Mouse (Mus musculus) mouse trophoblast stem cell (cell line): ENCODE data around the gene C77080.

Source experiments
- in situ Hi-C, 2 experiments: fragments of 300-500 bp; cut with MseI, MboI; formaldehyde crosslinking; loops; 2 replicates in 1 of 2; 3 replicates in 1 of 2; pipeline ENCODE4 v1.15.1; 2025

Gene C77080

DNA sequence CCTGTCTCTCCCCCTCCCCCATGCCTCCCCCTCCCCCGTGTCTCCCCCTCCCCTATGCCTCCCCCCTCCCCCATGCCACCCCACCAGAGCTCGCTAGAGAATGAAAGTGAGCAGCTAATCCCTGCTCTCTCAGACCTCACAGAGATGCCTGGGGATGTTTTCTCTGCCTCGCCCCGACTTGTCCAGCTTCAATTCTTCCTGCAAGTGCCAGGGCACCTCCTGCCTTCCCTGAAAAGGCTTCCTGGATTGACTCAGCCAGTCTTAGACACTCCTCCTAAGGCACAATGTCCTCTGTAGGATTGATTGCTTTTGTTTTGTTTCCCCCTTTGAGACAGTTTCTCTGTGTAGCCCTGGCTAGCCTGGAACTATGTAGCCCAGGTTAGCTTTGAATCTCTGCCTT is at the start of gene C77080:
TSS of gene C77080 (minus strand) at position 209 of the 400 bp plus-strand sequence.
- in situ Hi-C loops, result no loop called here

DNA sequence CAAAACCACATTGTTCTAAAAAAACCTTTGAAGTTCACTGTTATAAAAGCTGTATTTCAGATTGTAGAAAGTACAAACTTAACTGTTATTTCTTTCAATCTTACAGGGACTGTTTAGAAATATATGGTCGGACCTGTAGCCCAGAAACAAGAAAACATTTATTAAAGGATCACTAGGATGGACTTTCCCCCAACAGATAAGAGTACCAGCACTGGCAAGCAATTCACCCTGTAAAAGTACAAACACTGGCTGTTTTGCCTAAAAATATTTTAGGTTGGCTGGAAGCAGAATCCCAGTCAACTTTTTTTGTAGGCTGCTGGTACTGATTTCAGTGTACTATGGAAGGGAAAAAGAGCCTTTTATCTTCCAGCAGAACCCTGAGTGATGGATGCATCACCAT is 46.7 kb upstream of the C77080 start:
- in situ Hi-C loops, result no loop called here

DNA sequence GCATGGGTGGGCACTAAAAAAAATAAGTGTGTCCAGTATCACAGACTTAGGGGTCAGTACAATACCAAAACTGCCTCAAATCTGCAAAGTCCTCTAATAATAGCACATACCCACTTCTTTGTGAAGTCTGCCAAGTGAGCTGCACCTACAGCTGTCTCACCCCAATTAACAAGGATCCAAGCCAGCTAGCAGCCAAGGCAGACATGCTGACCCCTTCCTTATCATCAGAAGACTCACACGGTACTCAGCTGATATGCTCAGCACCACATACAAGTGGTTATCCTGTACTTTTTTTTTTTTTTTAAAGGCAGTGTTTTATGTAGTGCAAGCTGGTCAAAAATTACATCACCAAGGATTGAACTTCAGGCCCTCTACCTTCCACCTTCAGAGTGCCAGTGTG is 43.1 kb upstream of the C77080 start:
- in situ Hi-C loops, result no loop called here

DNA sequence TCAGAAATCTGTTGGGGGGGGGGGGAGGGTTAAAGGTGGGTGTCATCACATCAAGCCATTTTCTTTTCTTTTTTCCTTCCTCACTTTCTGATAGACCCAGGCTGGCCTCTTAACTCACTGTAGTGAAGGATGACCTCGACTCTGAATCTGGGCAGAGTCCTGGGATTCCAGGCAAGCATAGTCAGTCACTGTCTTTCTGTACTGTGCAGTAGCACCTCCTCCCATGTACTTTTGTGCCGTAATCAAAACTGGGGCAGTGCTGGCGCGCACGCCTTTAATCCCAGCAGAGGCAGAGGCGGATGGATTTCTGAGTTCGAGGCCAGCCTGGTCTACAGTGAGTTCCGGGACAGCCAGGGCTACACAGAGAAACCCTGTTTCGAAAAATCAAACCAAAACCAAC is 42.6 kb upstream of the C77080 start:
- in situ Hi-C loops, result no loop called here

DNA sequence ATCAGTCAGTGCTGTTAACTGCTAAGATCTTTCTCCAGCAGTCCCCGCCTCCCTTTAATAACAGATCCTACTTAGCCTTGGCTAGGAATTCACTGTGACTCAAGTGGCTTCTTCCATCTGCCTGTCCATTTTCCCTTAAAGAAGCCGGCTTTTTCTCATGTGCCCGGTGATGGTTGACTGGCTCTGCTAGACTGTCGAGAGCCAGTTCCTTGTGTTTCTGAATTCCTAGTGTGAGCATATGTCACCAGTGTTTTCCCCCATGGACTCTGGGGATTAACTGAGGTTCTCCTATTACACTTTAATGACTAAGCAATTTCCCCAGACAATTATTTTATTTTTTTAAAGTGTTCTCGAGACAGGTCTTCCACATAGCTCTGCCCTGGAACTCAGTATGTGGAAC is 42.2 kb upstream of the C77080 start:
- in situ Hi-C loops, result no loop called here

DNA sequence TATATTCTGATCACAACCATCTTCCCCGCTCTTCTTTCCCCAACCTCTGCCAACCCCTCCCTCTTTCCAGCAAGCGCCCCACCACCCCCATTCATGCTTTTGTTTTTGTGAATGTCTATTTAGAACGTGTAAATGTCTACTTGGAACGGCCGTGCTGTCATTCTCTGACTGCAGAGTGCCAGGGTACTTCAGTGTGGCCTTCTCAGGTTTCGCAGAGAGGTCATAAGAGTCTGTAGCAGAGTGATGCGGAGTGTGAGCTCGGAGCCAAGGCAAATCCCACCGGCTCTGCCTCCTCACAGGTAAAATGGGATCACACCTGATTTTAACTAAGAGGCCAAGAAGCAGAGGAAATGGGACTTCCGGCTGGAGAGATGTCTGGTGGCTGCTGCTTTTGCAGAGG is 37.9 kb upstream of the C77080 start:
- in situ Hi-C loops, result no loop called here

DNA sequence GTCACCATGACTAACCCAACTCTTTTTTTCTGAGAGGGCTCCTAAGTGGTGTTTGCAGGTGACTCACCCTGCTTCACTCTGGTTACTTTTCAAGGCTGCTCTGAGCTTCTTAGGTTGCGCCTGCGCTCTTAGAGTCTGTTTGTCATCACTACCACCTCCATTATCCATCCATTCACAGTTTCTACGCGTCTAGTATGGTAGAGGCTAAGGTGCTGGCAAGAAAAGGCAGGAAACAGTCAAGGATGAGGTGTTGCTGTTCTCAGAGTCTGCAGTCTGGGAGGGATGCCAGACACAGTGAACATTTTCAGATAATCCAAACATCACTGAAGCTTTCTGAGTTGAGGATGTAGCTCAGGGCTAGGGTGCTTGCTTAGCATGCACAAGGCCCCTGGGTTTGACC is 36.5 kb upstream of the C77080 start:
- in situ Hi-C loops, result no loop called here

DNA sequence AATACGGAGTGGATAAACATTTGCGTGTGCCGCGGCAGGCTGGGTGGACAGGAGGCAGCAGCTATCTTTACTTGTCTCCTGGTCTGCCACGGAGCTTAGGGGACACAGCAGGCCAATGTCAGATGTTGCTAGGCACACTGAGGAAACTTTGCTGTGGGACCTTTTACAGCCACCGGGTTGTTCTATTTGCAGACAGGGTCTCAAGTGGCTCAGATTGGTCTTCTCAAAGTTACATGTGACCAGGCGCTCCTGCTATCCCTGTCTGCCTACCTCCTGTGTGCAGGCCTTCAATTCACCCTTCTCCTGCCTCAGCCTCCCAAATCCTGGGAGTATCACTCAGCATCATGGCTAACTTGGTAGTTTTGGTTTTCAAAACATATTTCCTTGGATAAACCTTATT is 34.9 kb upstream of the C77080 start:
- in situ Hi-C loops, result no loop called here

DNA sequence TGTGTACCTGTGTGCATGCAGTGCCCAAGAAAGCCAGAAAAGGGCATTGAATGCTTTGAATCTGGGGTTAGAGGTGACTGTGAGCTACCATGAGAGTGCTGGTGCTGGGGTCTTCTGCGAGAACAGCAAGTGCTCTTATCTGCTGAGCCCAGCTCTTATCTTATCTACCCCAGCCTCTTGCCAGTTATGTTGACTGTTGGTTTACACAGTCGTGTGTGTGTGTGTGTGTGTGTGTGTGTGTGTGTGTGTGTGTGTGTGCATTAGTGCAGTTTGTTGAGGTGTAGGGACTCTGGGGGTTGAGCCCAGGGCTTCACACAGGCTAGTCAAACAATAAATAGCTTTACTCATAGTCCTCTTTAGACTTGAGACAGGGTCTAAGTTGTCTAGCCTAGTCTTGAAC is 34.0 kb upstream of the C77080 start:
- in situ Hi-C loops, result no loop called here

DNA sequence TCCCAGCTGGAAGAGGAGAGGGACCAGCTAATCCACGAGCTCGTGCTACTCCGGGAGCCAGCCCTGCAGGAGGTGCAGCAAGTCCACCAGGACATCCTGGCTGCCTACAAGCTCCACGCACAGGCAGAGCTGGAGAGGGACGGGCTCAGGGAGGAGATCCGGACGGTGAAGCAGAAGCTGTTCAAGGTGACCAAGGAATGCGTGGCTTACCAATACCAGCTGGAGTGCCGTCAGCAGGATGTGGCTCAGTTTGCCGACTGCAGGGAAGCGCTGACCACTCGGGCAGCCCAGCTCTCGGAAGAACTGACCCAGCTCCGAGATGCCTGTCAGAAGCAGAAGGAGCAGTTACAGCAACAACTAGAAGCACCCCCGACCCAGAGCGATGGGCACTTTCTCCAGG is 32.5 kb upstream of the C77080 start:
- in situ Hi-C loops, result no loop called here

DNA sequence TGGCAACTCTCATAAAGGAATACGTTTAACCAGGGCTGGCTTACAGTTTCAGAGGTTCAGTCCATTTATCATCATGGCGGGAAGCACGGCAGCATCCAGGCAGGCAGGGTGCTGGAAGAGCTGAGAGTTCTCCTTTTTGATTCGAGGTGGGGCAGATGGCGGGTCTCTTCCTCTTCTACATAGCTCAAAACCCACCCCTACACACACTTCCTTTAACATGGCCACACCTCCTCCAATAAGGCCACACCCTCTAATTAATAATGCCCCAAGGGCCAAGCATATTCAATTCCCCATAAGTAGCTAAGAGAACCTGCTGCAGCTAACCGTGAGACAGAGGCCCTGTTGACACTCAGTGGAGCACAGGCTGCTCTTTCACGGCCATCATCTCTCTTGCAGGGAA is 31.6 kb upstream of the C77080 start:
- in situ Hi-C loops, result no loop called here

DNA sequence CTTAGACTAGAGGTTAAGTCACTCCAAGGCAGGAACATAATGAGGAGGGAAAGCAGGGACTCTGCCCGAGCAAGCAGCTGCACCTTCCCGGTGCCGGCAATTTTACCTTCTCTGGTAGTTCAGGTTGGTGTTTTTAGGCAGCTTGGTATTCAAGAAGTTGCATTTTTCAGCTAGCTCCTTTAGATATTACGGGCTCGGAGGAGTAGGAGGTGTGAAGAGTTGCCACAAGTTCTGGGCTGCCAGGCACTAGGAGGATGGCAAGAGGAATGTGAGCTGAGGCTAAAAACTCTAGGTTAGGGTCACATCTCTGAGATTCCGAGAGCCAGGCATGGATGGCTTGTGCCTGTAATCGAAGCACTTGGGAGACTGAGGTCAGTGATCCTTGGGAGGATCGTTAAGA is 28.5 kb upstream of the C77080 start:
- in situ Hi-C loops, result no loop called here

DNA sequence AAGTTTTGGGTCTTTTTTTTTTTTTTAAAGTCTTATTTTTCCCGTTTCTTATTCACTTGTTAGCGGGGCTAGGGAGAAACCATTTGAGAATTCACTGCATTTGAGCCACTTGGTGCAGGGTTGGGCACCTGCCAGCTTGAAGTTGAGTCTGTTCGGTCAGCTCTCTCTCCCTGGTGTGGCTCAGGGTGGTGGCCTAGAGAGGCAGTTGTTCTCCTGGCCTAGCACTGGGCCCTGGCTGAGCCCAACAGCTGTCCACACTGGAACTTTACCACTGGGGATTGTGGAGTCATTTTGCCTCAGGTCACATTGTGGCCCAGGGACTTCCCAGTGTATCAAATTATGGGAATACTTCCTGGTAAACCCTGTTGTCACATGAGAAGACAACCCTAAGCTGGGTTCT is 26.9 kb upstream of the C77080 start:
- in situ Hi-C loops, result no loop called here

DNA sequence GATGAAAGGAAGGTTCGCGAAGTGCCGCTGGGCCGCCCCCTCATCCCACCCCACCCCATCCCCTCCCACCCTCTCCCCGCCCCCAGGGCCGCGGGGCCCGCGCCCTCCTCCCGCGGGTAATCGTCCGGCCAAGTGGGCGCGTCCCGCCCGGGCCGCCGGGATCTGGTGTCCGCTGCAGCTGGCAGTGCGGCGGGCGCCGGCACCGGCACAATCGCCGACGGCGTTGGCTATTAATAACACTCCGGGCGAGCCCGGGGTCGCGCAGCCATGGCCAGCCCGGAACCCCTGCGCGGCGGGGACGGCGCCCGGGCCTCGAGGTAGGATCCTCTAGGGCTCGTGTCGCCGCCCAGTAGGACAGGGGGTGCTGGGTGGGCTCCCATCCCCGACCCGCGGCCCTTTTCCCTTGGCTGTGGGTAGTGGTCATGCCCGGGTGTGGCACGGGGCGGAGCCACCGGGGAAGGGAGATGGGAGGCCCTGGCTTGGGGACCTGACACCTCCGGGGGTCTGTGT is 26.3 kb upstream of the C77080 start, which contains the start of gene Sync:
TSS of gene Sync (plus strand) at position 146 of the 510 bp plus-strand sequence.
- in situ Hi-C loops, result no loop called here

DNA sequence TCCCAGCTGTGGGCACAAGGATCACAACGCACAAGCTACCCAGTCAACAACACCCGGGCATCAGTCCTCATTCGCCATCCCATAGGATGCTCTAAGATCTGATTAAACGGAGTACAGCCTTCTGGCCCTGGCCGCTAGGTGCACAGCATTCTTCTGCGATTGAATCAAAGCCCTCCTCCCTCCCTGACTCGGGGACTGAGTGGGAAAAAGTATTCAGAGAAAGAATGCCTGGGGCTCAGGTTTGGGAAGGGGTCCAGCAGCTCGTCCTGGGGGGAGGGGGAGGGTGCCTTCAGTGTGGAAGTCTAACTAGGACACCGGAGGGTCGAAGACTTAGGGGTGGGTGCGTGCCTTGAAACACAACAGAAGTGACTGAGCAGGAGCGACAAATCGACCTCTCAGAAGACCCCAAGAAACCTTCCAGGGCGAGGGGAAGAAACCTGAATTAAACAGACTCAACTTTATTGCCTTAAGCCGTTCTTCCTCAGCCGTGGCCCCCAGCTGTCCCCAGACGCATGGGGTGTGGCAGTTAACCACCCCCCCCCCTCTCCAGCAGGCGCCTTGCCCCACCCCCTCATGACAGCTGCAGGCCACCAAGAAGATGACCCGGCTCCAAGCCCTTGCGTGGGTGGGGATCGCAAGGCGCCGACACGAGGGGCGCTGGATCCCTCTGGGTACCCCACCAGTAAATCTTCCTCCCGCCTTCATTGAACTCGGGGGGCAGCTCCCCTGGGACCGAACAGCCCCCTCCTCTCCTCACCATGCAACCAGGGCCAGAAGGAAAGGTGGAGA is 25.7 kb upstream of the C77080 start:
- in situ Hi-C loops, result no loop called here

DNA sequence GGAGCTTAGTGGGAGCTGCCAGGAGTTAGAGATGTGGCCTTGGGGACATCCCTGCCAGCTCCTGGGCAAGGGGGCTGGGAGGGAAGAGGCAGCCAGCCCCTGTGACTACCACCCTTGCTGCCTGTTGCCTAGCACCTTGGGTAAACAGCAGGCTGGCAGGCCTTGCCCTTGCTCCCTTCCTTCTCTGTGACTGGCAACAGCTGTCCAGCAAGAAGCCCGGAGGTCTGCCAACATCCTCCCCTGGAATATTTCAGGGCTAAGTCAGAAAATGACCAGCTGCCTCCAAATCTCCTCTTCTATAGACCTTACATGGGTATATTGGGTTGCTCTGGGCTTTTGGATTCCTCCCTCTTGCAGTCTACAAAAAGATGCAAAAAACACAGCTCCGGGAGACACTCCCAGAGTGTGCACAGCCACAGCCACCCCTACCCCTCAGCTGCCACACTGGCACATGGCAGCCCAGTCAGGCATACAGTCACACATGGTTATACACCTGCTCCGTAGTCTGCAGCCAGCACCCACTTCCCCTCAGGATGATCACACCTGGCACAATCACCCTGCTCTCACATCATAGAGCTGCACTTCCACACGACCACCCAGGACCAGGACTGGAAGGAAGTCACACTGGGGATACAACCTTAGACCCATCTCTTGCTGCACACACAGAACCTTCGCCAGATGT is 24.9 kb upstream of the C77080 start:
- in situ Hi-C loops, result no loop called here

DNA sequence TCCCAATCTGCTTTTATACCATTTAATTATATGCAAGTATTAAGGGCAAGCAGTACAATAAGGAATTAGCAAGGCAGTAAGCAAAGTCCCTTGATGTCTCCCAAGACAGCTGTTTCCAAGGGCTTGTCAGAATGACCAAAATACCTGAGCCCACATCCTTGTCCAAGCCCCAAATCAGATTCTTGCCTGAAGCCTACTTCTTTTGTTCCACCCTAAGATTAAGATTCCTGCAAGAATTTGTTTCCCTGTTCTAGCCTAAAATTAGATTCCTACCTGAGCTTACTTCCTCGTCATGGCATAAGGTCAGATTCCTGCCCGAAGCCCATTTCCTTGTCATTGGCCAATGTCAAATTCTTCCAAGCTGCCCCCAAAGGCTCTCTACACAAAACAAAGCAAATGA is 23.5 kb upstream of the C77080 start:
- in situ Hi-C loops, result no loop called here

DNA sequence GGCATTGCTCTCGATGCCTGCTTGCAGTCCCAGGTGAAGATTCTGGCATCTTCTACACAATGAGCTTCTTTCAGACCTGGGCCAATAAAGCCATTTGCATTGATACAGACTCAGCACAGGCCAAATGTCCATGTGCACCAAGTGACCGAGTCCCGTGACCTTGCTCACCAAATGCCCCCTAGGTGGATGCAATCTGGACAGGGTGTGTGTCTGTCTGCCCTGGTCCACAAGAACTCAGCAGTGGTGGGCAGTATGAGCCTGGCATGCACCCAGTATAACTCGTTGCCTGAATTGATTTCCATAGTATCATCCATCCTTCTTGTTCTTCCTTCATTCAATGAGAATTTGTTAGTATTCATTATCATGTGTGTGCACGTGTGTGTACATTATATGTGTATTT is 22.0 kb upstream of the C77080 start:
- in situ Hi-C loops, result no loop called here

DNA sequence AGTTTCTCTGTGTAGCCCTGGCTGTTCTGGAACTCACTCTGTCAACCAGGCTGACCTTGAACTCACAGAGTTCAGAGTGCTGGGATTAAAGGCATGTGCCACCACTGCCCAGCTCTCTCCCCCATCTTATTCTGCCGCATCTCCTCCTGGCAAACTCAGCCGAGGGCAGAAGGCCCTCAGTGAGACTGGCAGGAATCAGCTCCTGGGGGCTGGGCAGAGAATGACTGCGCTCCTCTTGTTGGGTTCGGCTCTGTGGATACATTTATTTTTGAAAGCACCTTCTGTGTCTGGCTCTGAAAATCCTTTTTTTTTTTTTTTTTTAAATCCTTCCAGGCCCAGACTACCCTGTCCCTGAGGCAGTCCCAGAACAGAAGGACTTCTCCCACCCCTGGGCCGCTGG is 21.6 kb upstream of the C77080 start:
- in situ Hi-C loops, result no loop called here

DNA sequence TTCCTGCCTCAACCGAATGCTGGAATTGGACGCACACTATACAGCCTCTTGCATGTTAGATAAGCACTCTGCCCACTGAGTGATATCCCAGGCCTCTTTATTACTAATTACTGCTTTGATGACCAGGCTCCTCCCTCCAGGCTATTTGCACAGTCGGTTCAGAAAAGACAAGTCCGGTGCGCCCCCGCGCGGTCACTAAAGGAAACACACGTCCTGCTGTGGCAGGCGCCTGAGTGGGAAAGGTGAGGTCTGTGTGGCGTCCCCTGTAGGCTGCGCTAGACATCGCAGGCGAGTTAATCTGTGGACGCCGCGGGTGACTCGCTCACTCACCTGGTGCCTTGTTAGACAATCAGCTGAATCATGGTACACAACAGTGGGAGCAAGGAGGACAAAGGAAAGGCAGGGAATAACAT is 15.3 kb upstream of the C77080 start:
- in situ Hi-C loops, result loop anchor here in 1 of 2 experiments (5.0 kb wide), 1 partner anchor 59 kb away; no protein-coding TSS in a partner anchor

DNA sequence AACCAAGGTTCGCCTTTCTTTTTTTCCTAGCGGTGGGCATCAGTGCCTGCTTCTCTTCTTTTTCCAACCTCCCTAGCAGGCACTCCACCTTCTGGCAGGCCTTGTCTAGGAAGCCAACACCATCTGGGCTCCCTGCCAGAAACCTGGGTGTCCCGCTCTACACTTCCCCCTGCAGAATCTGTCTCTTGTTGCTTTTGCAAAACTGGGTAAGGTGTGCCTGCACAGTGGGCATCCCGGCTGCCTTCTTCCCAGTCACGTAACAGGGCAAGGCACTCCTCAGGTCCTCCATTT is 11.5 kb upstream of the C77080 start:
- in situ Hi-C loops, result no loop called here

DNA sequence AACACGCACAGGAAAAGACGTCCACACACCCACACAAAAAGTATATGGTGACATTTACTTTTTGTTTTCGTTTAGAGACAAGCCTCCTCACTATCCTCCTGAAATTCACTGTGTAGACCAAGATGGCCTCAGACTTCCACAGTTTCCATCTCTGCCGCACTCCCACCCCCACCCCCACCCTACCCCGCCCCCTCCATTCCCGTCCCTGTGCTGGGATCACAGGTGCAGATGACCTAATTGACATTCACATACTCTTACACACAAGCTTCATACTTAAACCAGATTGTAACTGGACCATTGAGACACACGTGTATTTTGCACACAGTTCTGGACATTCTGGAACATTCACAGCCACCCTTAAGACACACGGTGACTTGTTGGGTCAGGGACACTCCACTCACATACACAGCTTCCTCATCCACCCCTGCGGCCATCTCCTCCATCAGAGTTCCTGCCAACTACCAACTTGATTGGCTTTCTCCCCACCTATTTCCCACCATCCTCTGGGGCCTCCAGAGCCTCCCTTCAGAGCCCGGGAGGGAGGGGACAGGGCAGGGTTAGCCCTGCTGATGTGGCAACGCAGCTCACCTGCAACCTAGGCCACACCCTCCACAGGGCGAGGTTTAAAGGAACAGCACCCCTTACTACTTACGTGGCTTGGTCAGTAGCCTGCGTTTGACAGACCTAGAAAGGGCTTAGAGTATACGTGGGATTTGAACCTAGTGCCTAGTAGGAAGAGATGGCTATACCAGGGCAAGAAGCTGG is 11.0 kb upstream of the C77080 start:
- in situ Hi-C loops, result no loop called here
